Mouse (Mus musculus) adrenal gland, adult 8-10 months (tissue): ENCODE measurements around the gene Ddx39. TPM values are rescaled to one million over a fixed set of nuclear protein-coding genes. Genes with fewer than 3 reads are reported as not detected.

Experiments used
- DNase-seq: peaks from one replicate; pipeline ENCODE4 v3.0.0; 2022
- total RNA-seq, 4 experiments: library from RNA; stranded (reverse); gene quantifications; 2 replicates each; pipeline ENCODE4 v1.2.4; 2022

Gene Ddx39
- total RNA-seq, 4 experiments from 2014 or later: 15.4 to 28.6 (median 20.7) TPM

DNA sequence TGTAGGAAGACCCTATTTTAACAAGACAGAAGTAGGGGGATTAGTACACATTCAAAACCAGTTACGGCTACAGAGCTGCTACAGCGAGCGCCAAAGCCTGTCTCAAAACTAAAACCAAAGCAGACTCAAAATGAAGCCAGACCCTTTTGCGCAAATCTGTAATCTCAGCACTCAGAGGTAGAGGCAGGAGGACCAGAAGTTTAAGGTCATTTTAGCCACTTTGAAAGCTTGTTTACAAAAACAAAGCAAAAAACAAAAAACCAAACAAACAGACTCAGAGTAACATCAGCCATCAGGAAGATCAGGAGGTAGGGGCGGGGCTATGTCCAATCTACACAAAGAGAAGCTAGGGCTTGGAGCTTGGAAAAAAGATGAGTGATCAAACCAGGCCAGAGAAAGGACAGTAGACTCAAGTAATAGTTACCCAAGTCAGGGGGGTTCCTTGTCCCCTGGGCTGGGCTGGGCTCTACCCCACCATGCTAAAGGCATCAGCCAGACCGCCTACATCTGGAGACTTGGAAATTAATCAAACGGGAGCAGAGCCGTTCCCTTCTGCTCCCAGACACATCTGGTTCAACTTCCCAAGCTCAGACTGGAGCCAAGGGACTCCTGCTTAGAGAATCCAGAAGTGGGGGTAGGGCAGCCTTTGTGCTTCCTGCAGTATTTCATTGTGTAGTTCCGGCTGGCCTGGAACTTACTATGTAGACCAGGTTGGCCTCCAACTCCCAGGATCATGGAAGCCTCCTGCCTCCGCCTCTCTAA, 24.2 kb downstream of the Ddx39 start:
- DNase-seq: no peak

DNA sequence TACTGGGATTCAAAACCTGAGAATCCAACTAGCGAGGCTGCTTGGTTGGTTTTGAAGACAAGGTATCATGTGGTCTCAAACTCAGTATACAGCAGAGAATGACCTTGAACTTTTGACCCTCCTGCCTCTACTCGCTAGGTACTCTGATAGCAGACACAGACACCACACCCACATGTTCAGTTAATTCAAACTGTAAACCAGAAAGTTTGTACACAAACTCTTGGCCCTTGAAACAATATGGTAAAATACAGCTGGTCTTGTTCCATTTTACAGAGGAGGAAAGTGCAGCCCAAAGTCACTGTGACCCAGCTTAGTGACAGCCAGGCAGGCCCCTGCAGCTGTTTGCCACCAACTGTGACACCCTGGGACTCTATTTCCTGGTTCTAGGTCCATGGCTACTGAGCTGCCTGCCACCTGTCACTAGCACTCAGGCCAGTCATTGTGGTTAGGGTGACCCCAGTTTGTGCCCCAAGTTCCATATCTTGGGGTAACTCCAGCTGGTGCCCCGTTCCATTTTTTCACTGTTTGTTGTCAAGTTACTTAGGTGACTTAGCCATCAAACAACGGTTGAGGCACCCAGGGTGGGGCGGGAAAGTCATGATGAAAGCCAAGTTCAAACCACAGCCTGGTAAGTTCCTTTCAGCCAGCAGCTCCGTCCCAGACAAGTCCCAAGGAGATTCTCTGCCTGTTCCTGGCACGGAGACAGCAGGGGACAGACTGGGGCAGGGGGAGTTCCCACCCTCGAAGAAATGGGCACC, 24.9 kb downstream of the Ddx39 start:
- DNase-seq: no peak

DNA sequence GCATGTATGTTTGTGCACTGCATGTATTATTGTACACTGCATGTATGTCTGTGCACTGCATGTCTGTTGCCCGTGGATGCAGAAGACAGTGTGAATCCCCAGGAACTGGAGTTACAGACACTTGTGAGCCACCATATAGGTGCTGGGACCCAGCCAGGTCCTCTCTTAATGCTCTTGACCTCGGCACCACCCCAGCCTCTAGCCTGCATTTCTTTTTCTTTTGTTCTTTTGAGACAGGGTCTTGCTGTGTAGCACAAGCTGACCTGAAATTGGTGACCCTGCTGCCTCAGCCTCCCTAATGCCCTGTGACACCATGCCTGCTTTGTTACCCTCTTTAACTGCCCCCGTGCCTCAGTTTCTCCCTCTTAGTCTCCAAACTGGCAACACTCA, 25.6 kb downstream of the Ddx39 start:
- no peak for DNase-seq

DNA sequence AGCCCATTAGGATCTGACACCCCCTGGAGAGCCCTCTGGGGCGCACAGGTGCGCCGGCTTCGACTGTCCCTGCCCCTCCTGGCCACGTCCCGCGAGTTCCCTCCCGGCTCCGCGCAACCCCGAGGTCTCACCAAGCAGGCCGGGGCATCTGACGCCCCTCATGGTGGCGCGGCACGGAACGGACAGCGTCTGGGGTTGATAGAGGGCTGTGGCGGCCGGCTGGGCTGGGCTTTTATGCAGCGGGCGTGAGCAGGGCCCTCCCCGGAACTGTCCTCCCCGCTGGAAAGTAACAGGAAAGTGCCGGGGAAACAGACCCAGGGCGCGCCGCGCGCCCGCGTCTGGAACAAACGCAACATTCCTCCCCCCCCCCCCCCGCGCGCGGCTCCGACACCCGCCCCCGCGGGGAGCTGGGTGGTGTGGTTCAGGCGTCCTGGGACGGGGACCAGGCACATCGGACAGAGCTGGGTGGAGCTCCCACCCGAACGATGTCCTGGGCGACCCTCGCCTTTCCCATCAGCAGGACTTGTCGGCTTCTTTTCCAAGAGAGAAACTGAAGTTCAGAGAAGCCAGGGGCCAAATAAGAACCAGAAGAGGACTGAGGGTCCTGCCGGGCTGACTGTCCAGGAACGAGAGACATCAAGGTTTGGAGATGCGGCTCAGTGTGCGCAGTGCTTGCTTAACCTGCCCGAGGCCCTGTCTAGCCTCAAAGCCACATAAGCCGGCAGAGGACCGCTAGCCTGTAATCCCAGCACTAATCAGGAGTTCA, 26.2 kb downstream of the Ddx39 start, which contains the start of gene Adgre5:
Gene Adgre5, minus strand, starts transcription at position 351 of the 766 bp plus-strand sequence.
- peak; percentile 56 for DNase-seq

DNA sequence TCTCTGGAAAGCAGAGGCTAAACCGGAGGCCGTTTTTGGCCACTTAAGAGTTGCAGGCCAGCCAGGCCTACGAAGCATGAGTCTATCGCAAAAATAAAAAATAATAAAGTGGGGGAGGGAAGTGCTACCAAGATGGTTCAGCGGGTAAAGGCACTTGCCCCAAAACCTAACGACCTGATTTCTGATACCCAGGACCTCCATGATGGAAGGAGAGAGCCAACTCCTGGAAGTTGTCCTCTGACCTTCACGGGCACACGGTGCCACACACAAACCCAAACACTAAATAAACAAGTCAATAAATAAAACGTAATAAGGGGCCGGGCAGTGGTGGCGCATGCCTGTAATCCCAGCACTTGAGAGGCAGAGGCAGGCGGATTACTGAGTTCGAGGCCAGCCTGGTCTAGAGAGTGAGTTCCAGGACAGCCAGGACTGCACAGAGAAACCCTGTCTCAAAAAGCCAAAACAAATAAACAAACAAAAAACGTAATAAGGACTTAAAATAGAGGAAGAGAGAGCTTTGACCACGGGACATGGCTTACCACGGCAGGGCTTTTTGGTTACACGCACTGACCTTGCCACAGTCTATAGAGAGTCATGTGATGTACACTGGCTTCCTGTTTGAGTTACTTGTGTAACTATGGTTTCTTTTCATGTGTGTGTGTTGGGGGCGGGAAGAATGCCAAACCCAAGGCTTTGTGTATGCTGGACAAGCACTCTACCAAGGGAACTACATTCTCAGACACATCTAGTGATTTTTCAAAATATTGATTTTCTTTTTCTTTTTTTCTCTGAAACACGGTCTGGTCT, 27.1 kb downstream of the Ddx39 start:
- no peak for DNase-seq

DNA sequence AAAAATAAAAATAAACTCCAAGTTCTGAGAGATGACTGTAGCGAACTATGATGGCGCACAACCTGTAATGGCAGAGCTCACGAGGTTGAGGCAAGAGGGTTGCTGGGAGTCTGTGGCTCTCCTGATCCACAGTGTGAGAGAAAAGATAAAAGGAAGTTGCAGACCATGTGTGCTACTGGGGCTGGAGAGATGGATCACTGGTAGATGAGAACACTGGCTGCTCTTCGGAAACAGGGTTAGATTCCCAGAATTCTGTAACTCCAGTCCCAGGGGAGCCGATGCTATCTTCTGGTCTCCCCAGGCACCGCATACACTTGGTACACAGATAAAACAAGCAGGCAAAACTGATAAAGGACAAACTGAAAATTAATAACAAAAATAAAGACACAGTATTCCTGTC, 28.0 kb downstream of the Ddx39 start:
- DNase-seq: no peak

DNA sequence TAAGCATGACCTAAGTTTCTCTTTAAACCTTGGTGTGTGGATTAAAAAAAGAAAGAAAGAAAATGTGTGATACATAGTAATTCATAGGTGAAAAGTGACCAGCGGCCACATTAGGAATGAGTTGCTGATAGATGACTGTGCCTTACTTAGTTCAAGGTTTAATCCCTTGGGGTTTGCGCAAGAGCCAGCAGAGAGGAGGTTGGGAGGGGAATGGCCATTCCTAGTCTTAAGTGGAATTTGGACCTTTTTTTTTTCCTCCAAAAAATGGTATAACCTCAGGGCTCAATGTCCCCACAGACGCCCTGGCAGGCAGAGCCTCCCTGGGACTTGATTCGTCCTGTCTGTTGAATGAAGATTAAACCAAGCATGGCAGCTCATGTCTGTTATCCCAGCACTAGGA, 29.1 kb downstream of the Ddx39 start:
- no peak for DNase-seq

DNA sequence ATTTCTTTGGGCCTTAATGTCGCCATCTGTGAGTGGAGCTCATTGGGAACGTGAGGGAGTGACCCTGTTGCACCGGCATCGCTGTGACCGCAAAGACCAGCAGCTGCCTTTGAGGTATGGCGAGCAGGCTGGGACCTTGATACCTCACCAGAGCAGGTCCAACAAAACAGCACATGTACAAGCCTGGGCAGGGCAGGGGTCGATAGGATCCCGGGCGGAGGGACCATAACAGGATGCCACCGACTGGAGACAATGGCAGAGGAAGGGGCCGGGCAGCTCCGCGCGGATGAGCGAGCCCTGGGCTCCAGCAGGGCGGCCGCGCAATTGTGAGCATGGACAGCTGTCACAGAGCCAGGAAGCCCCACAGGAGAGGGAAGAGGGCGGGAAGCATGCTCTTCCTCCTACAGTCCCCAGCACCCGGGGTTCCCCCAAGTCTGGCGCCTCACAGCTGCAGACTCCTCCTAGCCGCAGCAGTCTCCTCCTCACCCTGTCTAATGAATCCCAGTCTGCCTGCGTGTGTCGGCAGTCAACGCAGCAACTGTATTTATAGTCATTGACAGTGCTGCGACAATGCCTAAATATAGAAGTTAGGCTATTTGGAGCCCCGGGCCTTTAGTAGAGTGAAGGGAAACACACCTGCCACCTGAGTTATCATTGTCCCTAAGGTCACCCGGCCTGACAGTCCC, 32.8 kb downstream of the Ddx39 start:
- DNase-seq: peak; percentile 34

DNA sequence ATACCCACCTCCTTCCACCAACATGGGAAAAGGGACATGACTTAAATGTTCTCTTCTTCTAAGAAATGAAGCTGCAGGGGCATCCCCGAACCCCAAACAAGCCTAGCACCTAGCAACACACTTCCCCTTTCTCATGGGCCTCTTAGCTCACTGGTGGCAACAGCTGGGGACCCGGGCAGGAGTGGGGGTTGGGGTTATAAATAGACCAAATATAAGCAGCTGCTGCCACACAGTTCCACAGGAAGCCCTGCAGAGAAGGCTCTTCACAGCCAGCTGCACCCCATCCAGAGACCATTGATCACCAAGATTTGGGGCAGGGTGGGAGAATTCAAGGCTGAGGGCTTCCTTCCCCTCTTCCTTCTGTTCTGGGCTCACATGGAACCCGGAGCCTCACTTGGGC, 33.7 kb downstream of the Ddx39 start:
- DNase-seq: no peak

DNA sequence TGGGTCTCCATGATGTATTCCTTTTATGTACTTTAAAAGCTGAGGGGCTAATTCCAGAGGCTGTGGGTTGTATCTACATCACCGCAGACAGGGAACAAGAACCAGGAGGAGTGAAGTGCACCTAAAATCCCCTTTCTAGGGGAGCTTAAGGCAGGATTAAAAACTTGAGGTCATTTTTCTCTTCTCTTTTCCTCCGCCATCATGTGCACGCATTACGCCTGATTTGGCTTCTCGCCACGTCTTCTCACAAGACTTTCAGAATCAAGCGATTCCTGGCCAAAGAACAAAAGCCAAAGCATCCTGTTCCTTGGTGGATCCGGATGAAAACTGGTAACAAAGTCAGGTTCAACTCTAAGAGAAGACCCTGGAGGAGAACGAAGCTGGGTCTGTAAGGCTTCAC, 34.3 kb downstream of the Ddx39 start:
- no peak for DNase-seq

DNA sequence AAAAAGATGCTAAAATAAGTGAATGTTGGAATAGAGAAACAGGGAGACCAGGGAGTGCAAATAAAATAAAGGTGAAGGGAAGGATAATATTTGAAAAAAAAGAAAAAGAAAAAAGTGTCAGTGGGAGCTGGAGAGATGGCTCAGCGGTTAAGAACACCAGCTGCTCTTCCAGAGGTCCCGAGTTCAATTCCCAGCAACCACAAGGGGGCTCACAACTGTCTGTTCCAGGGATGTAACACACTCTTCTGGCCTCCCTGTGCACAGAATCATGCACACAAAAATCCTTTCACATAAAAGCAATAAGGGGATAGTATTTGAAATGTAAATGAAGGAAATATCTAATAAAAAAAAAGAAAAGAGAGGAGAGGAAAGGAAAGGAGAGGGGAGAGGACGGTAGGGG, 39.2 kb downstream of the Ddx39 start:
- no peak for DNase-seq

DNA sequence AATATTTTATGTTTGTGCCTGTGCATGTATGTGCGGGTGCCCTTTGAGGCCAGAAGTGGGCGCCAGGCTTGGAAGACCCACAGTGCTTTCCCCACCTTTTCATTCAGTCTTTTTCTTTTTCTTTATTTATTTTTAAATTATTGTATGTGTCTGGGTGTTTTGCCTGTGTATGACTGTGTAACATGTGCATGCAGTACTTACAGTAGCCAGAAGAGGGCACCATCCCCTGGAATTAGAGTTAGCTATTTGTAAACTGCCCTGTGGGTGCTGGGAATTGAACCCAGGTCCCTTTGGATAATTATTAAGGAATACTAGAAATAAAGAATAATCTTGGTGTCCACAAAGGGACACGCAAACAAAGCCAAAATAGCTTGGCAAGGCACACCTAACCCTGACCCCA, 41.3 kb downstream of the Ddx39 start:
- DNase-seq: no peak

DNA sequence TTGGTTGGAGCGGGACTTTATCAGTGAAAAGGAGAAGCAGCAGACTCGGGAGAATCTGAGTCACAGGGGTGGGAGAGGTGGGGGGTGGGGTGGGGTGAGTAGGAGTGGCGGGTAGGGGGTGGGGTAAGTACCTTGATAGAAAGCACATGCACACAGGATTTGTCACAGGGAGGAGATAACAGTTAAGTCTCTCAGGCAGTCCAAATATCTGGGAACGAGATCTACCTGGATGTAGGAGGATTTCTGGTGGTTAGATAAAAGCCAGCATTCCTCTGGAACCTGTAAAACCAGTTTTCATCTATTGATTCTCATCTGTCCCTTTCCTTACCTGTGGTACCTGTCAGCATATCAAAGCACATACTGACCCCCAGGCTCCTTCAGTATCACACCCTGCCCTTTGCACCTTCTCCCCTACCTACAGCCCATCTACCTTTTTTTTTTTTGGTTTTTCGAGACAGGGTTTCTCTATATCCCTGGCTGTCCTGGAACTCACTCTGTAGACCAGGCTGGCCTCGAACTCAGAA, 42.2 kb downstream of the Ddx39 start:
- DNase-seq: no peak

DNA sequence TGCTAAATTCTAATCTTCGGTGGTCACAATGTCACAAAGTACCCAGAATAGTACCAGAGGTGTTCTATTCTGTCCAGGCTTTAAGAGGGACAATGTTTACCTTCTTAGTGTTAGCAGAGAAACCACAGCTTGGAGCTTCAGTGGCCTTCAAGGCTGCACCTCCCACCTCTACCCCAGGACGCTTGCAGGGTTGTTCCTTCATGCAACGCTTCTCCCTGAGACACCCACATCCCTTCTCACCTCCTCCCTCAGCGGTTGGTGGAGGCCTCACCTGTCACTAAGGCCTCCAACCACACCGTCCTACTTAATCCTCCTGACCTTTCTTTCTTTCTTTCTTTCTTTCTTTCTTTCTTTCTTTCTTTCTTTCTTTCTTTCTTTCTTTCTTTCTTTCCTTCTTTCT, 43.3 kb downstream of the Ddx39 start:
- no peak for DNase-seq

DNA sequence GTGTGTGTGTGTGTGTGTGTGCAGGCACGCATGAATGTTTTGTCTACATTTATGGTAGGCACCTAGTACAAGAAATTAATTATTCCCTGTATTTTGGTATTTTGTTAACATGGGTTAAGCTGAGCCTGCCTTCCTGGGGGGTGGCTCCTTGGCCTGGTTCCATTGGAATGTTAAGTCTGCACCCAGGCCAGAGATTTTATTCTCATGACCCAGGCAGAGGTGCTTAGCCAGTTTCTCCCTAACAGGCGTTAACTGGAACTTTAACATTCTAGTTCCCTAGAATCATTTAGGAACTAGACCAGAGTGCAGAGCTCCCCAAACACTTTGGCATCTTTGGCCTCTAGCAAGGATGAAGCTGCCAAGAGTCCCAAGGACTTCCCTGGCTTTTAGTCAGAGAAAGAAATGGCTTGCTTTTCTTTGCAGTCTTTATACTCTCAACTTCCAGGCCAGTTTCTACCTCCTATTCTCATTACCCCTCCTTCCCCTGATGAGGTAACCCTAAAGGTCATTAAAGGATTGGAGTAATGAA, 44.3 kb downstream of the Ddx39 start:
- no peak for DNase-seq

DNA sequence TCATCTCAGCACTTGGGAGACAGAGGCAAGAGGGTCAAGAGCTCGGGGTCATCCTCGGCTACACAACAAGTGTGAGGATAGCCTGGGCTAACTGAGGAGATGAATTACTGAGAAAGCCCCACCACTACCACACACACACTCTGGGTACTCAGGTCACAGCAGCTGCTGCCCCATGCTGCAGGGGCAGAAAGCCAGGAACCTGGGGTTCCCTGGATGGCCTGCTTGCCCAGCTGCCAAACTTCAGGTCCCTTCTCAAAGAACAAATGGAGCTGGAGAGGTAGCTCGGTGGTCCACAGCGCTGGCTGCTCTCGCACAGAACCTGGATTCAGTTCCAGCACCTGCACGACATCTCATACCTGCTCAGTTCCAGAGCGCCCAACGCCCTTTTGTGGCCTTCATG, 49.1 kb downstream of the Ddx39 start:
- no peak for DNase-seq

DNA sequence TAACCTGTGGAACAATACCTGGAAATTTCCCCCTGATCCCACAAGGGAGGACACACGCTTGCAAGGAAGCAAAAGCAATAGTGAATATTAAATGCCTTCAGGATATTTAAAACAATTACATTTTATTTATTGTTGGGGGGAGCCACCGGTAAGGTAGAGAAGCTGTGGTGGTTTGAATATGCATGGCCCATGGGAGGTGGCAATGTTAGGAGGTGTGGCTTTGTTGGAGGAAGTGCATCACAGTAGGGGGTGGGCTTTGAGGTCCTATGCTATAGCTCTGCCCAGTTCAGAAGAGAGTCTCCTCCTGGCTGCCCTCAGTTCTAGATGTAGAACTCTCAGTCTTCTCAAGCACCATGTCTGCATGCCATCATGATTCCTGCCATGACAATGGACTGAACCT, 49.7 kb downstream of the Ddx39 start:
- DNase-seq: no peak

DNA sequence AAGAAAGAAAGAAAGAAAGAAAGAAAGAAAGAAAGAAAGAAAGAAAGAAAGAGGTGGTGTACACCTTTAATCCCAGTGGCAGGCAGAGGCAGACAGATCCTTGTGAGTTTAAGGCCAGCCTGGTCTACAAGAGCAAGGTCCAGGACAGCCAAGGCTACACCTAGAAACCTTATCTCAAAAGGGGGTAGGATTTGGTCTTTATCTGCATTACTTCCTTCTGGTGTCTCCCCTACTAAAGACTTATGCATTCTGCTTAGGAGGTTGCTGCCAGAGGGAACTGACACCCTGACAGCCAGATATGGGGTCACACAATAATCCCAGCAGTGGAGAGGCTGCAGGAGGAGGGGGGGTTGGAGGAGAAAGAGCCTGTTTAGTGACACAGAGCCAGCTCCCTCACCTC, 50.7 kb downstream of the Ddx39 start:
- no peak for DNase-seq

DNA sequence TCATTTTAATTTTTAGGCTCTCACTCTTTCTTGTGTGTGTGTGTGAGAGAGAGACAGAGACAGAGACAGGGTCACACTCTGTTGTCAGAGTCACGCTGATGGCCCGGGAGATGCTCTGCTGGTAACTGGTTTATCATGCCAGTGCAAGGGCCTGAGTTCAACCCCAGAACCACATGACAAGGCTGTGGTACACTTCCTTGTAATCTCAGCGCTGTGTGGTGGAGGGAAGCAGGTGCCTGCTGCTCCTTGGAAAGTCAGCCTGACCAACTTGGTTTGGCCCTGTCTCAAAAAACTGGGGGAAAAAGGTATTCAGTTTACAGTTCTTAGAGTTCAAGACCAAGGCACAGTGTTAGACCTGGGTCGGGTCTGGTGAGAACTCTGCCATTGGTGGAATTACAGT, 52.5 kb downstream of the Ddx39 start:
- DNase-seq: no peak

DNA sequence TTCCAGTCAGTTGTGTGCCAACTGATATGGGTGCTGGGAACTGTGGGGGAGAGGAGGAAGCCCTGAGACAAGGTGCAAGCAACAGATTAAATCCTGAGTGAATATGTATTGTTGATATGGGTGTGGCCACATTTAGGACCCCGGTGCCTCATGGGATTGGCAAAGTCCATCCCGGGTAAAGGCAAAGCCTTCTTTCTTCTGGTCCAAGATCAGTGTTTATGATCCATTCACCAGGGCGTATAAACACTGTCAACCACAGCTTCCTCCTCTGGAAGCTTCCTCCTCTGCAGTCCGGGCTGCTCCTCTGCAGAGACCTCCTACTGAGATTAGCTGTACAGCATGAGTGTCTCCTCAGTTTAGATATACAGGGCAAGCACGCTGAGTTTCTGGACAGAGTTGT, 53.5 kb downstream of the Ddx39 start:
- no peak for DNase-seq

DNA sequence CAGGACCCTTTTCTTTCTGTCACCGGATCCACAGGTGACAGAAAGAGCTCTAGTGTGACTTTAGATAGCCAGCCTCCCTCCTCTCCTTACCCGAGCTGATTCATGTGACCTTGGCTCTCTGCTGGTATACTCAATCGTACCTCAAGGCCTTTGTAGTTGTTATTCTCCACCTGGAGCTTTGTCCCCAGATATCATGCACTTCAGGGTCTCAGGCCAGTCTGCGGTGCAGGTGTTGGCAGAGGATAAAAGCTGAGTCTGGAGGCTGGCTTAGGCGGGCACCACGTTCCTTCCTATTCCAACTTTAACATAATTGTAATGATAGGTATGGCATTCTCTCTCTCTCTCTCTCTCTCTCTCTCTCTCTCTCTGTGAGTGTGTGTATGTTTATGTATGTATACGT, 54.7 kb downstream of the Ddx39 start:
- DNase-seq: no peak
